Mouse (Mus musculus) thymus, adult 2 months (tissue): ENCODE measurements around the gene Stam2.

ENCODE experiments used
- CTCF ChIP-seq: fragments of 200-500 bp; IDR thresholded peaks from 2 replicates; pipeline ENCODE4 v1.5.1; 2012; ENCODE audit warnings: mild to moderate bottlenecking, control low read depth, low read length, moderate library complexity, borderline replicate concordance; ENCODE audit not compliant: control insufficient read depth, poor library complexity, insufficient read depth; ENCODE audit errors: extremely low read depth
- POLR2A ChIP-seq: fragments of 200-500 bp; IDR thresholded peaks from 2 replicates; pipeline ENCODE4 v1.6.1; 2012; ENCODE audit warnings: mild to moderate bottlenecking, low read length, control low read depth, moderate library complexity; ENCODE audit not compliant: control insufficient read depth, poor library complexity, insufficient read depth; ENCODE audit errors: extremely low read depth

DNA sequence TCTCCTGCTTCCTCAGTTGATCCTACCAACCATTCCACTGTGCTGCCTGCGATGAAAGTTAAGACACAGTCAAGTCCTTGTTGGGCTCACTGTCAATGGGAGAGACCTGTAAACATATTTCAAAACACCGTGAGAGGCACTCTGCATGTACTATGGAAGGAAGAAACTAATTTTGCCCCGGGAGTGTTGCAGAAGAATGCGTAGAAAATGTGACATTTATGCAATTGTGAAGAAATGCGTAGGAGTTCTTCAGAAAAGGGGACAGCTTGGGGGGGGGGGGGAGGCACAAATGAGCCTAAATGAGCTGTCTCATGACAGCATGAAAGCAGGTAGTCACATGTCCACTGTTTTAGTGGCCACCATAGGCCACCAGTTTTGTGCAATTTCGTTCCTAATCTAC lies 90.5 kb downstream of the Stam2 start:
- TF ChIP-seq POLR2A (no peak), CTCF (no peak)
